Mouse (Mus musculus) myocyte (in vitro differentiated cells): ENCODE measurements around the gene Ccdc153.

Experiments used
- E2F4 ChIP-seq: IDR thresholded peaks from one replicate; pipeline ENCODE4 v1.6.1; 2011; ENCODE audit warnings: mild to moderate bottlenecking, control low read depth, moderate library complexity; ENCODE audit not compliant: insufficient read depth
- MAX ChIP-seq: IDR thresholded peaks from one replicate; pipeline ENCODE4 v1.6.1; 2011; ENCODE audit warnings: low read depth, mild to moderate bottlenecking, control low read depth
- POLR2A ChIP-seq: IDR thresholded peaks from one replicate; pipeline ENCODE4 v1.6.1; 2011; ENCODE audit warnings: low read depth, mild to moderate bottlenecking, control low read depth, moderate library complexity; ENCODE audit not compliant: insufficient read length
- POLR2AphosphoS2 ChIP-seq: IDR thresholded peaks from one replicate; pipeline ENCODE4 v1.6.1; 2011; ENCODE audit warnings: low read depth, control low read depth; ENCODE audit not compliant: insufficient read length
- TCF12 ChIP-seq: IDR thresholded peaks from one replicate; pipeline ENCODE4 v1.6.1; 2011; ENCODE audit warnings: mild to moderate bottlenecking, control low read depth; ENCODE audit not compliant: poor library complexity, insufficient read depth, severe bottlenecking
- USF1 ChIP-seq: IDR thresholded peaks from one replicate; pipeline ENCODE4 v1.6.1; 2011; ENCODE audit warnings: low read depth, mild to moderate bottlenecking, control low read depth, moderate library complexity

DNA sequence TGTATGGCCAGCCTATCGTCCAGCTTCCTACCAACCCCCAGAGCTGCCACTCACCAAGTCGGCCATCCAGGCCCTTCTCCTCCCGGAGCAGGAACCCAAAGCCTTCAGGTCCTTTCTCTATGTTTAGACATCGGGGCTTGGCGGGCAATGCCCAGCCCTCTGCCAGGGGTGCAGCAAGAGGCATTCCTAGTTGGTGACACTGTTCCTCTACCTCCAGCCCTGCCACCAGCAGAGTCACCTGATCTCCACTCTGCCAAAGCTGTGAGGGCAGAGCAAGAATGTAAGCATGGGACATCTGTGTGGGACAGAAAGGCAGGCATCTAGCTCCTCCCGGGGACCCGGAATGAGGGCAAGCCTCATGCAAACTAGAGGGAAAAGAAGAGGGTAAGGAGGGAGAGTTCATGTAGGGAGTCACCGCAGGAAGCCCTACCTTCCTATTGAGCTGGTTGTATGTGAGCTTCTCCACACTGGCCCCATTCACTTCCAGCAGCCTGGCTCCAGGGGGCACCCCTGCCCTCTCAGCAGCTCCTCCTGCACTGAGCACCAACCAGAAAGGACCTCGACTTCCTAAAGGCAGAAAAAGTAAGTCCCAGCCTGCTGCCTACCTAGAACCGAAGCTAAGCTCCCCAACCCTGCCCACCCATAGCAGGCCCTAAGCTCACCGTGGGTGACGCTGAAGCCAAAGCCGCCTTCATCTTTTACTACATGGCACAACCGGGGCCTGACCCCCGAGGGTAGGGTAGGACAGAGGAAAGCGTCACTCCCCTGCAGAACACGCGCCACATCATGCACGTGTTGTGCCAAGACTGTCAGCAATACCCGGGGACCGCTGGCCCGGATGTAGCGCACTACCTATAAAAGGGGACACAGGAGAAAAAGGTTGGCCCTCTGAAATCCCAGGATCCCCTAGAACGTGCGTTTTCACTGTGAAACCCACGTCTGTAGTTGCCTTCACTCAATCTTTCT is 9.0 kb downstream of the Ccdc153 start:
- no peak for TF ChIP-seq POLR2A
- no peak for TF ChIP-seq TCF12
- TF ChIP-seq MAX = no peak
- no peak for TF ChIP-seq E2F4
- TF ChIP-seq POLR2AphosphoS2 = no peak
- no peak for TF ChIP-seq USF1
